Mouse (Mus musculus): Measurements from ENCODE around the gene Hat1. TPM values are rescaled to one million over a fixed set of nuclear protein-coding genes. Genes with fewer than 3 reads are reported as not detected.
A peak's percentile ranks its signal among the peaks of the same experiment; 100 is the strongest.

Gene Hat1
- total and polyA plus RNA-seq, 3 experiments, result 91.6 to 292 (median 167) TPM

GRCm38 (mm10) chr2:71354055-71354425, 34.7 kb upstream of the Hat1 start:
- DNase-seq (ENCODE audit: extremely low read depth), result no peak
- dilution Hi-C loops (cut with MboI; ENCODE audit: extremely low pct_ligation_motif_present, extremely low pct_unique_long_range_greater_than_20kb, low sequenced_read_pairs) (no loop called here), in situ Hi-C loops (cut with MboI; ENCODE audit: low pct_ligation_motif_present, low pct_unique_long_range_greater_than_20kb, low sequenced_read_pairs) (no loop called here)
- H3K79me2 ChIP-seq (replicated peaks; ENCODE audit: control insufficient read depth, extremely low read depth, insufficient read depth, poor library complexity, severe bottlenecking), result peaks cover 5% of the 10 kb centered on the region; the same call in 1 of the 2 replicates
- no peak overlapping the region for H3K4me3 ChIP-seq (replicated peaks in 1 of 3; ENCODE audit: low read depth in 2 of 3, low read length in 2 of 3, poor library complexity in 1 of 3)
- peak overlapping the region; percentile 65 for H3K4me2 ChIP-seq (ENCODE audit: insufficient read depth, low read depth, poor library complexity, severe bottlenecking)
- H3K27me3 ChIP-seq (replicated peaks), result no peaks in the 10 kb centered on the region
- H3K36me3 ChIP-seq (replicated peaks in 1 of 2; ENCODE audit: control insufficient read depth in 1 of 2, insufficient read depth in 1 of 2, low read length in 1 of 2), result peaks cover 5 to 45% of the 10 kb centered on the region in 2 experiments
- H3K4me1 ChIP-seq (ENCODE audit: control insufficient read depth in 1 of 2, insufficient read depth in 2 of 2), result peaks cover 13 to 25% of the 10 kb centered on the region in 2 experiments
- H3K9me3 ChIP-seq (replicated peaks; ENCODE audit: low read length), result no peaks in the 10 kb centered on the region
- H3K27ac ChIP-seq (ENCODE audit: insufficient read depth, low read depth), result peak overlapping the region; percentile 27
- TF ChIP-seq E2F4 (IDR thresholded peaks at IDR 0.05; ENCODE audit: insufficient replicate concordance, low read depth, low read length), result no peak
- no peak for TF ChIP-seq NRF1 (IDR thresholded peaks at IDR 0.05; ENCODE audit: low read depth, low read length)
- no peak for TF ChIP-seq ZKSCAN1 (IDR thresholded peaks at IDR 0.05; ENCODE audit: borderline replicate concordance, low read depth, low read length)
- no peak overlapping the region for H3K9ac ChIP-seq (ENCODE audit: insufficient read depth, low read depth)

GRCm38 (mm10) chr2:71358347-71358746, 30.4 kb upstream of the Hat1 start:
- Histone ChIP-seq H3K4me1 (ENCODE audit: control insufficient read depth in 1 of 2, insufficient read depth in 2 of 2) (peaks cover 11 to 18% of the 10 kb centered on the region in 2 experiments), H3K27ac (ENCODE audit: insufficient read depth, low read depth) (no peak overlapping the region), H3K79me2 (replicated peaks; ENCODE audit: control insufficient read depth, extremely low read depth, insufficient read depth, poor library complexity, severe bottlenecking) (peaks cover 4% of the 10 kb centered on the region; the same call in 1 of the 2 replicates), H3K4me3 (replicated peaks in 1 of 3; ENCODE audit: low read depth in 2 of 3, low read length in 2 of 3, poor library complexity in 1 of 3) (no peak overlapping the region), H3K9ac (ENCODE audit: insufficient read depth, low read depth) (no peak overlapping the region), H3K36me3 (replicated peaks in 1 of 2; ENCODE audit: control insufficient read depth in 1 of 2, insufficient read depth in 1 of 2, low read length in 1 of 2) (peaks cover 8 to 63% of the 10 kb centered on the region in 2 experiments), H3K9me3 (replicated peaks; ENCODE audit: low read length) (no peaks in the 10 kb centered on the region), H3K4me2 (ENCODE audit: insufficient read depth, low read depth, poor library complexity, severe bottlenecking) (no peak overlapping the region), H3K27me3 (replicated peaks) (no peaks in the 10 kb centered on the region)
- DNase-seq (ENCODE audit: extremely low read depth), result no peak
- dilution Hi-C loops (cut with MboI; ENCODE audit: extremely low pct_ligation_motif_present, extremely low pct_unique_long_range_greater_than_20kb, low sequenced_read_pairs) (no loop called here), in situ Hi-C loops (cut with MboI; ENCODE audit: low pct_ligation_motif_present, low pct_unique_long_range_greater_than_20kb, low sequenced_read_pairs) (no loop called here)
- TF ChIP-seq NRF1 (IDR thresholded peaks at IDR 0.05; ENCODE audit: low read depth, low read length) (no peak), RAD21 (IDR thresholded peaks at IDR 0.05; ENCODE audit: low read depth, low read length) (no peak), MEF2A (IDR thresholded peaks at IDR 0.05; ENCODE audit: borderline replicate concordance, low read depth, low read length) (no peak), NELFE (IDR thresholded peaks at IDR 0.05; ENCODE audit: low read depth, low read length) (no peak), UBTF (IDR thresholded peaks at IDR 0.05; ENCODE audit: low read depth, low read length) (no peak), PAX5 (IDR thresholded peaks at IDR 0.05; ENCODE audit: low read length) (no peak), POLR2A (IDR thresholded peaks at IDR 0.05; ENCODE audit: low read depth, low read length) (no peak), USF1 (IDR thresholded peaks at IDR 0.05; ENCODE audit: low read depth, low read length) (no peak), MAFK (IDR thresholded peaks at IDR 0.05; ENCODE audit: insufficient replicate concordance, low read length) (no peak), ZNF384 (IDR thresholded peaks at IDR 0.05; ENCODE audit: low read depth, low read length) (no peak), ELF1 (IDR thresholded peaks at IDR 0.05; ENCODE audit: low read depth, low read length) (no peak)

- Histone ChIP-seq H3K79me2 (replicated peaks; ENCODE audit: control insufficient read depth, extremely low read depth, insufficient read depth, poor library complexity, severe bottlenecking) (peaks cover 4% of the 10 kb centered on the region; the same call in 1 of the 2 replicates), H3K27me3 (replicated peaks) (no peaks in the 10 kb centered on the region), H3K9me3 (replicated peaks; ENCODE audit: low read length) (no peaks in the 10 kb centered on the region), H3K4me1 (ENCODE audit: control insufficient read depth in 1 of 2, insufficient read depth in 2 of 2) (peaks cover 0 to 13% of the 10 kb centered on the region in 2 experiments; a peak in 2 of 4 replicates), H3K4me2 (ENCODE audit: insufficient read depth, low read depth, poor library complexity, severe bottlenecking) (no peak overlapping the region), H3K4me3 (replicated peaks in 1 of 3; ENCODE audit: low read depth in 2 of 3, low read length in 2 of 3, poor library complexity in 1 of 3) (no peak overlapping the region), H3K27ac (ENCODE audit: insufficient read depth, low read depth) (no peak overlapping the region), H3K36me3 (replicated peaks in 1 of 2; ENCODE audit: control insufficient read depth in 1 of 2, insufficient read depth in 1 of 2, low read length in 1 of 2) (peaks cover 8 to 66% of the 10 kb centered on the region in 2 experiments), H3K9ac (ENCODE audit: insufficient read depth, low read depth) (no peak overlapping the region)
- dilution Hi-C loops (cut with MboI; ENCODE audit: extremely low pct_ligation_motif_present, extremely low pct_unique_long_range_greater_than_20kb, low sequenced_read_pairs), result no loop called here
- in situ Hi-C loops (cut with MboI; ENCODE audit: low pct_ligation_motif_present, low pct_unique_long_range_greater_than_20kb, low sequenced_read_pairs), result no loop called here
- TF ChIP-seq MAZ (IDR thresholded peaks at IDR 0.05; ENCODE audit: low read depth, low read length), result no peak
- TF ChIP-seq NRF1 (IDR thresholded peaks at IDR 0.05; ENCODE audit: low read depth, low read length), result no peak
- no peak for TF ChIP-seq ETS1 (conservative IDR thresholded peaks at IDR 0.05; ENCODE audit: low read depth, low read length)
- TF ChIP-seq USF2 (conservative IDR thresholded peaks at IDR 0.05; ENCODE audit: low read depth, low read length), result no peak
- no peak for TF ChIP-seq EP300 (IDR thresholded peaks at IDR 0.05; ENCODE audit: low read length)
- no peak for TF ChIP-seq MEF2A (IDR thresholded peaks at IDR 0.05; ENCODE audit: borderline replicate concordance, low read depth, low read length)
- TF ChIP-seq UBTF (IDR thresholded peaks at IDR 0.05; ENCODE audit: low read depth, low read length), result no peak
- TF ChIP-seq RCOR1 (conservative IDR thresholded peaks at IDR 0.05; ENCODE audit: low read depth, low read length), result no peak
- TF ChIP-seq POLR2AphosphoS2 (IDR thresholded peaks at IDR 0.05; ENCODE audit: low read depth, low read length), result no peak
- TF ChIP-seq ZNF384 (IDR thresholded peaks at IDR 0.05; ENCODE audit: low read depth, low read length), result no peak
- no peak for TF ChIP-seq NELFE (IDR thresholded peaks at IDR 0.05; ENCODE audit: low read depth, low read length)
- DNase-seq (ENCODE audit: extremely low read depth), result no peak
Observed at GRCm38 (mm10) chr2:71360192-71360591, 28.6 kb upstream of the Hat1 start.
